Mouse (Mus musculus): Measurements from ENCODE around the gene Sart1.

GRCm38 (mm10) chr19:5353609-5354008 is 34.9 kb downstream of the Sart1 start:
- TF ChIP-seq ELF1 (IDR thresholded peaks at IDR 0.05; ENCODE audit: low read depth, low read length) = no peak
- no peak for TF ChIP-seq CTCF (conservative IDR thresholded peaks at IDR 0.05 in 1 of 2, IDR thresholded peaks at IDR 0.05 in 1 of 2; ENCODE audit: low read depth in 2 of 2, low read length in 2 of 2)
- TF ChIP-seq POLR2AphosphoS2 (IDR thresholded peaks at IDR 0.05; ENCODE audit: low read depth, low read length) = no peak
- TF ChIP-seq CHD2 (IDR thresholded peaks at IDR 0.05; ENCODE audit: low read length) = no peak
